Mouse (Mus musculus) heart, embryonic 12.5 days (tissue): Measurements from ENCODE around the gene Bmpr1a. TPM values are rescaled to one million over a fixed set of nuclear protein-coding genes. Genes with fewer than 3 reads are reported as not detected.

ENCODE experiments used
- ATAC-seq: fragments of 200-750 bp; cut with Nextera tagmentation; 2 replicates; pipeline ENCODE4 v1.8.0; 2017; ENCODE audit warnings: moderate TSS enrichment, moderate library complexity; ENCODE audit not compliant: insufficient number of reproducible peaks, low FRiP score
- H3K27ac ChIP-seq: fragments of 300-500 bp; sonication (generic); 2 replicates; pipeline ENCODE4 v1.5.1; 2016; ENCODE audit warnings: mild to moderate bottlenecking, moderate library complexity; ENCODE audit not compliant: poor library complexity, severe bottlenecking
- H3K27me3 ChIP-seq: fragments of 300-500 bp; sonication (generic); replicated peaks from 2 replicates; pipeline ENCODE4 v1.6.1; 2016; ENCODE audit warnings: mild to moderate bottlenecking, moderate library complexity
- H3K36me3 ChIP-seq: fragments of 300-500 bp; sonication (generic); 2 replicates; pipeline ENCODE4 v1.6.1; 2016; ENCODE audit warnings: mild to moderate bottlenecking, moderate library complexity
- H3K4me1 ChIP-seq: fragments of 300-500 bp; sonication (generic); replicated peaks from 2 replicates; pipeline ENCODE4 v1.6.1; 2016; ENCODE audit warnings: mild to moderate bottlenecking
- H3K4me2 ChIP-seq: fragments of 300-500 bp; sonication (generic); 2 replicates; pipeline ENCODE4 v1.6.1; 2016; ENCODE audit warnings: mild to moderate bottlenecking, moderate library complexity
- H3K4me3 ChIP-seq: fragments of 300-500 bp; sonication (generic); 2 replicates; pipeline ENCODE4 v1.5.1; 2016; ENCODE audit warnings: mild to moderate bottlenecking
- H3K9ac ChIP-seq: fragments of 300-500 bp; sonication (generic); 2 replicates; pipeline ENCODE4 v1.6.1; 2016; ENCODE audit warnings: mild to moderate bottlenecking, moderate library complexity
- H3K9me3 ChIP-seq: fragments of 300-500 bp; sonication (generic); replicated peaks from 2 replicates; pipeline ENCODE4 v1.6.1; 2016; ENCODE audit warnings: mild to moderate bottlenecking, moderate library complexity
- WGBS: fragments of 180-500 bp; shearing (Covaris S2); methylation state at CpG from one replicate; pipeline ENCODE4 v1.1.7; 2016; 5-methylcytosine and 5-hydroxymethylcytosine counted together
- polyA plus RNA-seq: library from polyadenylated mRNA; unstranded; fragments of >200 nt; fragmentation: Nextera tagmentation; extraction: Ambion mirVana; gene quantifications from 2 replicates; pipeline ENCODE4 v1.2.1, GENCODE M21; 2016

Gene Bmpr1a
- polyA plus RNA-seq, 1 experiment from 2014 or later: 53.9 TPM

DNA sequence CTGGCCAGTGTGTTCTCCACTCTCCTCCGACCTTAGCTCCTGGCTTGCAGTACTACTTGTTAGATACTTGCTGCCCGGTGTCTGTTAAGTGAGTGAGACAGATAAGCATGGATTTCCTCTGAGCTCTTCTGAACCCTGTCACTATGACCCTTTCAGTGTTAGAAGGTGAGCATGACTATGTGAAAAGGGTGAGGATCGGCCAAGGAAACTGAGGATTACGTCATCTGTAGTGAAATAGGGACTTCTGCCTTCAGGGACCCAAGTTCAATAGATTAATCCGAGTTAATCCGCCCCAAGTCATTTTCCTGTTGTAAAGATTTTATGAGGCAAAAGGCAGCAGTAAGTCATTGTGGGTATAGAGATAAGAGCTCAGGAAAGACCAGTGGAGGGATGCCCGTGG is 2.2 kb upstream of the Bmpr1a start:
- 33% methylated on average over 7 of the region's 7 CpGs for WGBS
- Histone ChIP-seq H3K36me3 (no peaks in the 10 kb centered on the region), H3K4me3 (no peak overlapping the region), H3K27me3 (0 out of 2 replicates have a peak, but pooled peaks cover under 1% of the 10 kb centered on the region), H3K4me1 (peaks cover 36% of the 10 kb centered on the region), H3K9me3 (no peaks in the 10 kb centered on the region), H3K4me2 (no peak overlapping the region), H3K27ac (peak overlapping the region; percentile 36), H3K9ac (no peak overlapping the region)
- ATAC-seq: no peak

- no peak overlapping the region for H3K4me2 ChIP-seq
- H3K9ac ChIP-seq: no peak overlapping the region
- peaks cover 45% of the 10 kb centered on the region for H3K4me1 ChIP-seq
- no peaks in the 10 kb centered on the region for H3K27me3 ChIP-seq
- no peak overlapping the region for H3K27ac ChIP-seq
- no peak overlapping the region for H3K4me3 ChIP-seq
- H3K9me3 ChIP-seq: no peaks in the 10 kb centered on the region
- 81% methylated on average over 5 of the region's 5 CpGs for WGBS
- no peaks in the 10 kb centered on the region for H3K36me3 ChIP-seq
- no peak for ATAC-seq
Measured at GRCm38 (mm10) chr14:34504377-34504776, 1.2 kb upstream of the Bmpr1a start.

DNA sequence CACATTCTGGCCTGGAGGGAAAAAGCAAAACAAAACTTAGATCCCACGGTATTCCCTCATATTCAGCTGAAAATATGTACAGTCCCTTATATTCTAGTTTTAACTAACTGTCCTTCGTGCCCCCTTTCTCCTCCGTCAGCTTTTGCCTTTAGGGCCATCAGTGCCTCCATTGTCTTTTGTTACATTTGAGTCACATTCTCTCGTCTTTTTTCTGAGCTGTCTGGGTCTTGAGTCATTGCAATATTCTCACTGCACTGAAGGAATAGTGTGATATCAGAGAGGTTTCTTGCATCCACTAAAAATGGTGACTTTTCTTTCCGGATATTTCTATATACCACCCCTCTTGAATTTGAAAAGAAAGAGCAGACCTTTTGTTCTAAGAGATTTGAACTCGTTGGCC is 618 bp upstream of the Bmpr1a start:
- no peaks in the 10 kb centered on the region for H3K36me3 ChIP-seq
- no peaks in the 10 kb centered on the region for H3K9me3 ChIP-seq
- 68% methylated on average over 6 of the region's 6 CpGs for WGBS
- H3K4me3 ChIP-seq: no peak overlapping the region
- H3K27me3 ChIP-seq: no peaks in the 10 kb centered on the region
- no peak for ATAC-seq
- no peak overlapping the region for H3K4me2 ChIP-seq
- H3K27ac ChIP-seq: peak overlapping the region; percentile 99
- peaks cover 46% of the 10 kb centered on the region for H3K4me1 ChIP-seq
- no peak overlapping the region for H3K9ac ChIP-seq

DNA sequence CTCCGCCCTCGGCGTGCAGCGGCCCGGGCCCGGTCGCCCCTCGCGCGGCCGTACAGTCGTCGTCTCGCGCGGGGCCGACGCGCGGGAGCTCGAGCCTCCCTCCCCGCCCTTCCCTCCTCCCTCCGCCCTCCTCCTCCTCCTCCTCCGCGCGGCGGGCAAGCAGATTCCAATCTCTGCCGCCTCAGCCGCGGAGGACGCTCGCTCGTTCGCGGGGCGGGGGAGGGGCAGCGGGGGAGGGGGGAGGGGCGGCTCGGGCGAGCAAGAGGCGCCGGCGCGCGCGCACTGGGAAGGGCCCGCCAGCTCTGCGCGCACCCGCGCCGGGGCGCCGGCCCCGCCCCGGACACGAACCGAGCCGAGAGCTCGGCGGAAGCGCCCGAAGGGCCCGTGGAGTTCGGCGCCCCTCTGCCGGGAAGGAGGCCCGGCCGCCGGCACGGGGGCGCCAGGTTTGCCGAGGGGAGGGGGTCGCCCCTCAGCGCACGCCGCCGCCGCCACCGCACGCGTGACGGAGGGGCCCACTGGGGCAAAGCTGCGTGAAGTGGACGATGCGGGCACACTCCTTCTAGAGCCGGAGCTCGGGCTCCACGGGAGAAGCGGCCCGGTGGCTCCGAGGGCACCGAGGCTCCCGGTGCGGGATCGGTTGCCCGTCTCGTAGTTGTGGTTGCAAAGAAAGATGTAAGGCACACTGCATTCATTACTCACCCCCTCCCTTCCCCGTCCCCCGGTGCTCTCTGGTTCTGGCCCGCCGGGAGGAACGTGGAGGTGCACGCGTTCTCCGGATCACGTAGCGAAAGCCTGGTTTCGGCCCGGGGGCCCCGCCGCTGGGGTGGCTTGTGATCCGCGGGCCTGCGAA is 441 bp downstream of the Bmpr1a start:
- H3K4me3 ChIP-seq: peak overlapping the region; percentile 93
- H3K27ac ChIP-seq: peak overlapping the region; percentile 99
- WGBS: under 1% methylated on average over 70 of the region's 115 CpGs
- ATAC-seq: peak; percentile 91
- no peaks in the 10 kb centered on the region for H3K9me3 ChIP-seq
- H3K4me1 ChIP-seq: peaks cover 45% of the 10 kb centered on the region
- H3K9ac ChIP-seq: peak overlapping the region; percentile 100
- H3K27me3 ChIP-seq: no peaks in the 10 kb centered on the region
- no peaks in the 10 kb centered on the region for H3K36me3 ChIP-seq
- H3K4me2 ChIP-seq: peak overlapping the region; percentile 75

DNA sequence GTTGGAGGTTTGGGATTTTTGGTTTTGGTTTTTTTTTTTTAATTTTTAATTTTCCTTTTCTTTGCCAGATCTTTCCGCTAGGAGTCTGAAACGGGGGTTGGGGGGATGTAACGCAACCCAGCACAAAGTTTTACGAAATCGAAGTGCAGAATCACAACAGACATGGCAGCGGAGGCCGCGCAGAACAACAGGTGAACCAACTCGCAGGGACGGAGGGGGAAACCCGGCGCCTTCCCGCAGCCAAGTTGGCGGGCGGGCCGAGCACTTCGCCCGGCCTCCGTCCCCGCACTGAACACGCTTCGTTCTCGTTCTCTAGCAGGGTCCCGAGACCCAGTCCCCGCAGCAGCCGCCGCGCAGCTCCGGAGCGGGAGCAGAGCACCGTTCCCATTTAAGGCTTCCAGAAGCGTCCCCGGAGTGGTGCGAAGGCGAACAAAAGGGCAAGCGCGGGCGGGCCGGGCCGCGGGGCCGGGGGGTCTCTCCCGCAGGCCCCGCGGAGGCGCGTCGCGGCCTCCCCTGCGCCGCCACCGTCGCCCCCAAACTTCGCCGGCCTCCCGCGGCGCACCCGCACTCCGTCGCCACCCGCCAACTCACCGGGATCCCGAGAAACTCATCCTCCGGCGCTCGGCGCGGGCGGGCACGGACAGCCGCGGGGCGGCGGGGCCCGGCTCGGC is 1.2 kb downstream of the Bmpr1a start:
- Histone ChIP-seq H3K4me2 (peak overlapping the region; percentile 75), H3K4me1 (peaks cover 50% of the 10 kb centered on the region), H3K27me3 (no peaks in the 10 kb centered on the region), H3K9me3 (no peaks in the 10 kb centered on the region), H3K36me3 (no peaks in the 10 kb centered on the region), H3K27ac (peak overlapping the region; percentile 99), H3K9ac (peak overlapping the region; percentile 100), H3K4me3 (peak overlapping the region; percentile 93)
- under 1% methylated on average over 75 of the region's 77 CpGs for WGBS
- peak; percentile 17; the same call in 1 of the 2 replicates for ATAC-seq

GRCm38 (mm10) chr14:34501447-34501803 is 1.7 kb downstream of the Bmpr1a start:
- WGBS: 0% methylated on average over 16 of the region's 16 CpGs

GRCm38 (mm10) chr14:34500309-34500708 is 2.8 kb downstream of the Bmpr1a start:
- Histone ChIP-seq H3K4me2 (peak overlapping the region; percentile 75), H3K9me3 (no peaks in the 10 kb centered on the region), H3K4me3 (peak overlapping the region; percentile 93), H3K36me3 (no peaks in the 10 kb centered on the region), H3K27me3 (no peaks in the 10 kb centered on the region), H3K4me1 (peaks cover 50% of the 10 kb centered on the region), H3K27ac (no peak overlapping the region), H3K9ac (peak overlapping the region; percentile 26; the same call in 1 of the 2 replicates)
- 9% methylated on average over 4 of the region's 4 CpGs for WGBS
- ATAC-seq: no peak

More at GRCm38 (mm10) chr14:34501447-34501803, 1.7 kb downstream of the Bmpr1a start:
- Histone ChIP-seq H3K4me1 (peaks cover 52% of the 10 kb centered on the region), H3K36me3 (no peaks in the 10 kb centered on the region), H3K27ac (peak overlapping the region; percentile 99), H3K27me3 (no peaks in the 10 kb centered on the region), H3K9ac (peak overlapping the region; percentile 100), H3K9me3 (no peaks in the 10 kb centered on the region), H3K4me3 (peak overlapping the region; percentile 93), H3K4me2 (peak overlapping the region; percentile 75)
- ATAC-seq: no peak

GRCm38 (mm10) chr14:34499664-34500063 is 3.5 kb downstream of the Bmpr1a start:
- Histone ChIP-seq H3K4me1 (peaks cover 46% of the 10 kb centered on the region), H3K4me3 (peak overlapping the region; percentile 8), H3K4me2 (peak overlapping the region; percentile 75), H3K27me3 (no peaks in the 10 kb centered on the region), H3K36me3 (no peaks in the 10 kb centered on the region), H3K9me3 (no peaks in the 10 kb centered on the region), H3K27ac (no peak overlapping the region), H3K9ac (peak overlapping the region; percentile 52; the same call in 1 of the 2 replicates)
- 62% methylated on average over 4 of the region's 4 CpGs for WGBS
- ATAC-seq: no peak

GRCm38 (mm10) chr14:34497346-34497745 is 5.8 kb downstream of the Bmpr1a start:
- Histone ChIP-seq H3K36me3 (no peaks in the 10 kb centered on the region), H3K4me3 (no peak overlapping the region), H3K4me1 (peaks cover 55% of the 10 kb centered on the region), H3K9ac (no peak overlapping the region), H3K9me3 (no peaks in the 10 kb centered on the region), H3K27ac (no peak overlapping the region), H3K4me2 (no peak overlapping the region), H3K27me3 (no peaks in the 10 kb centered on the region)
- WGBS: 62% methylated on average over 3 of the region's 3 CpGs
- ATAC-seq: no peak

GRCm38 (mm10) chr14:34493682-34494081 is 9.5 kb downstream of the Bmpr1a start:
- H3K27ac ChIP-seq: no peak overlapping the region
- no peak overlapping the region for H3K4me2 ChIP-seq
- H3K27me3 ChIP-seq: no peaks in the 10 kb centered on the region
- no peak for ATAC-seq
- 82% methylated on average over 3 of the region's 3 CpGs for WGBS
- H3K4me3 ChIP-seq: no peak overlapping the region
- H3K36me3 ChIP-seq: no peaks in the 10 kb centered on the region
- peaks cover 61% of the 10 kb centered on the region for H3K4me1 ChIP-seq
- H3K9me3 ChIP-seq: no peaks in the 10 kb centered on the region
- no peak overlapping the region for H3K9ac ChIP-seq

- no peaks in the 10 kb centered on the region for H3K36me3 ChIP-seq
- H3K4me1 ChIP-seq: peaks cover 61% of the 10 kb centered on the region
- 73% methylated on average over 2 of the region's 2 CpGs for WGBS
Measured at GRCm38 (mm10) chr14:34492688-34493087, 10.5 kb downstream of the Bmpr1a start.

More at GRCm38 (mm10) chr14:34492688-34493087, 10.5 kb downstream of the Bmpr1a start:
- Histone ChIP-seq H3K9ac (no peak overlapping the region), H3K27me3 (no peaks in the 10 kb centered on the region), H3K4me2 (no peak overlapping the region), H3K4me3 (no peak overlapping the region), H3K27ac (no peak overlapping the region), H3K9me3 (no peaks in the 10 kb centered on the region)
- no peak for ATAC-seq
